Mouse (Mus musculus) ES-E14 (cell line): Measurements from ENCODE around the gene Gpr3. TPM values are rescaled to one million over a fixed set of nuclear protein-coding genes. Genes with fewer than 3 reads are reported as not detected.

Experiments
- DNase-seq: peaks from one replicate; pipeline ENCODE4 v3.0.0-alpha.2; 2013; ENCODE audit warnings: low read depth, low spot score
- H3K27ac ChIP-seq: 2 replicates; pipeline ENCODE4 v1.5.1; 2012; ENCODE audit warnings: low read depth, mild to moderate bottlenecking, low read length, moderate library complexity, mixed read lengths; ENCODE audit not compliant: poor library complexity, insufficient read depth, severe bottlenecking
- H3K36me3 ChIP-seq: 2 replicates; pipeline ENCODE4 v1.6.1; 2012; ENCODE audit warnings: mild to moderate bottlenecking, low read length, moderate library complexity, mixed read lengths; ENCODE audit not compliant: control insufficient read depth, poor library complexity, insufficient read depth, severe bottlenecking
- H3K4me1 ChIP-seq, 2 experiments: fragments of 150-350 bp in 1 of 2; sonication (generic) in 1 of 2; 2 replicates each; pipeline ENCODE4 v1.6.1; 2012; ENCODE audit warnings: low read length in 2 of 2, mild to moderate bottlenecking in 1 of 2, mixed read lengths in 1 of 2; ENCODE audit not compliant: control insufficient read depth in 2 of 2, insufficient read depth in 2 of 2, poor library complexity in 1 of 2
- H3K4me3 ChIP-seq, 2 experiments: fragments of 150-350 bp in 1 of 2; sonication (generic) in 1 of 2; 2 replicates each; pipeline ENCODE4 v1.5.1; 2012; ENCODE audit warnings: low read length in 2 of 2, low read depth in 1 of 2, mild to moderate bottlenecking in 1 of 2, mixed read lengths in 1 of 2; ENCODE audit not compliant: insufficient read depth in 1 of 2, poor library complexity in 1 of 2, severe bottlenecking in 1 of 2
- H3K9ac ChIP-seq: 2 replicates; pipeline ENCODE4 v1.6.1; 2012; ENCODE audit warnings: low read depth, mild to moderate bottlenecking, low read length, mixed read lengths; ENCODE audit not compliant: poor library complexity, insufficient read depth, severe bottlenecking
- H3K9me3 ChIP-seq: fragments of 150-350 bp; sonication (generic); 2 replicates; pipeline ENCODE4 v1.6.1; 2012; ENCODE audit warnings: low read depth, mild to moderate bottlenecking, low read length; ENCODE audit not compliant: control insufficient read depth, insufficient read depth
- CHD2 ChIP-seq: IDR thresholded peaks from 2 replicates; pipeline ENCODE4 v1.6.1; 2014; ENCODE audit warnings: mild to moderate bottlenecking, low read depth, low read length, inconsistent platforms
- HCFC1 ChIP-seq: IDR thresholded peaks from 2 replicates; pipeline ENCODE4 v1.6.1; 2012; ENCODE audit warnings: low read length, inconsistent platforms, borderline replicate concordance; ENCODE audit not compliant: insufficient read depth
- MAFK ChIP-seq: IDR thresholded peaks from 2 replicates; pipeline ENCODE4 v1.6.1; 2014; ENCODE audit warnings: mild to moderate bottlenecking, low read depth, low read length, inconsistent platforms; ENCODE audit not compliant: insufficient read depth
- ZC3H11A ChIP-seq: IDR thresholded peaks from 2 replicates; pipeline ENCODE4 v1.6.1; 2012; ENCODE audit warnings: low read depth, mild to moderate bottlenecking, inconsistent platforms, low read length, borderline replicate concordance
- ZNF384 ChIP-seq: IDR thresholded peaks from 2 replicates; pipeline ENCODE4 v1.6.1; 2012; ENCODE audit warnings: low read depth, low read length, inconsistent platforms
- in situ Hi-C, 2 experiments: fragments of 600-800 bp; cut with MboI; formaldehyde crosslinking; loops; one replicate each; pipeline ENCODE4 v1.15.1; 2025; ENCODE audit warnings: low sequenced_read_pairs in 2 of 2, inconsistent platforms in 1 of 2; ENCODE audit not compliant: unreplicated experiment in 2 of 2
- total RNA-seq: library from RNA; depleted of rRNA; stranded (reverse); fragments of 300-350 nt; gene quantifications from 2 replicates; pipeline ENCODE4 v1.2.3, GENCODE M21; 2012

The Gpr3 gene
- total RNA-seq, 1 experiment, result 0.85 TPM

DNA sequence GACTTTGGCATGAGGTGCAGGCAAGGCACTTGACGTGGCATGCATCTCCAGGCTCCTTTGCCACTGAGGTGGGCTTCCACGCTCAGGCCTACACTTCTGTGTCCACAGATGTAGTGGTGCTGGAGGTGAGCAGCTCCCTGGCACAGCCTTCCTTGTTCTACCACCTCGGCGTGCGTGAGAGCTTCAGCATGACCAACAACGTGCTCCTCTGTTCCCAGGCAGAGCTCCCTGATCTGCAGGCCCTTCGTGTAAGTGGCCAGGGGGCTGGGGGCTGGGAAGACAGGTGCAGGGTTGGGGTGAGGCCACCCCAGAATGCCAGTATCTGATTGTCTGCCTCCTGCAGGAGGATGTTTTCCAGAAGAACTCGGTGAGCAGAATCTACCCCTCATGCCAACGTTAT lies 30.4 kb upstream of the Gpr3 start:
- no peak for TF ChIP-seq CHD2
- no peak for TF ChIP-seq ZC3H11A
- TF ChIP-seq MAFK, result no peak
- TF ChIP-seq ZNF384, result no peak
- Histone ChIP-seq H3K9me3 (no peaks in the 10 kb centered on the region), H3K4me3 (no peak overlapping the region), H3K27ac (no peak overlapping the region), H3K9ac (no peak overlapping the region), H3K4me1 (peaks cover 0 to 8% of the 10 kb centered on the region in 2 experiments; a peak in 1 of 4 replicates), H3K36me3 (no peaks in the 10 kb centered on the region)
- in situ Hi-C loops, result no loop called here
- no peak for DNase-seq

- Histone ChIP-seq H3K9me3 (no peaks in the 10 kb centered on the region), H3K9ac (0 out of 2 replicates have a peak overlapping the region, but pooled peaks have one; percentile 41), H3K4me3 (peak overlapping the region; percentile 79 to 85), H3K27ac (no peak overlapping the region), H3K4me1 (peaks cover 0 to 6% of the 10 kb centered on the region in 2 experiments; a peak in 1 of 4 replicates), H3K36me3 (no peaks in the 10 kb centered on the region)
- in situ Hi-C loops, result no loop called here
- no peak for DNase-seq
- TF ChIP-seq ZC3H11A (no peak), HCFC1 (no peak), ZNF384 (no peak), MAFK (no peak), CHD2 (no peak)
These were observed 29.6 kb upstream of the Gpr3 start for GRCm38 (mm10) chr4:133241910-133242309.

DNA sequence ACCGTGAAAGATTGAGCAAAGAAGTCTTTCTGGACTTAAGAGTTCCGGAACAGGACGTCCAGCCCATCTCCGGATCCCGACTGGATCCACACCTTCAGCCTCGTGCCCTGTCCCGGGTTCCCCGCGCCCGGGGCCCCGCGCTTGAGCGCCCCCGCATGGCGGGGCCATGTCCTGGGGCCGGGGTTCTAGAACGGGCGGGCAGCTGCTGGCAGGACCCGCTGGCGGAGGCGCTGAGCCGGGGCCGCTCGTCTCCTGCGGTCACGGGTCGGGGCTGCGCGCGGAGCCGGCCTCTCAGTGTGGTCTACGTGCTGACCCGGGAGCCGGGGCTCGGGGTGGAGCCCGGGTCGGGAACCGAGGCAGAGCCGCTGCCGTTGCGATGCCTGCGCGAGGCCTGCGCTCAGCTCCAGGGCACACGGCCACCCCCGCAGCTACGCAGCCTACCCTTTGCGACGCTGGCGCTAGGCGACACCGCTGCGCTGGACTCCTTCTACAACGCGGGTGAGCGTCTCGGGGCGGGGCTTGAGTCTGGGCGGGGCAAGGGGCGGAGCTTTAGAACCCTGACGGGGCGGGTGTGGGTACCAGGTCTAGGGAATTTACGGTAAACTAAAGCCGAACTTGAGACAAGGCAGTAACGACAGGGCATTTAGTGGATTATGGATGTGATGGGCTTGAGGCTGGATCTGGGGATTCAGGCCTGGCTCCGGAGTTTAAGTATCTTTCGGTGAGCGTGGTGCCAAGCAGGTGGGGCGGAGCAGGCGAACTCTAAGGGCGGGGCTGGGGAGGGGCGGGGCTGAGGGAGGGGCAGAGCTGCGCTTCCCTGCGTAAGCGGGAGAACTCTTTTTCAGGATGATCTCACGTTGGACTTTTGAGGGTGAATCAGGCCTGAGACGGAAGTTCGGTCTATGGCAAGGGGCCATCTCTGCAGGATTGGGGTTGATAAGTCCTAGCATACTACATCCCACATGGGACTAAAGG lies 28.9 kb upstream of the Gpr3 start:
- Histone ChIP-seq H3K9me3 (no peaks in the 10 kb centered on the region), H3K27ac (no peak overlapping the region), H3K4me3 (peak overlapping the region; percentile 79 to 85), H3K9ac (peak overlapping the region; percentile 83), H3K36me3 (no peaks in the 10 kb centered on the region), H3K4me1 (peaks cover 0 to 6% of the 10 kb centered on the region in 2 experiments; a peak in 1 of 4 replicates)
- no peak for TF ChIP-seq ZC3H11A
- TF ChIP-seq CHD2, result no peak
- TF ChIP-seq ZNF384, result no peak
- no peak for TF ChIP-seq MAFK
- TF ChIP-seq HCFC1, result 0 out of 2 replicates have a peak, but pooled peaks have one; percentile 46
- in situ Hi-C loops, result no loop called here
- peak; percentile 76 for DNase-seq

GRCm38 (mm10) chr4:133240490-133240921 lies 28.2 kb upstream of the Gpr3 start, which contains the start of gene Map3k6:
Gene Map3k6 (plus strand): TSS chr4:133240818.
- peak within 1 kb of the TSS; percentile 83 for H3K9ac ChIP-seq
- in situ Hi-C loops, result no loop called here
- H3K36me3 ChIP-seq, result no peaks in the 10 kb centered on the region
- peak; percentile 43 for DNase-seq
- H3K9me3 ChIP-seq, result no peaks in the 10 kb centered on the region
- TF ChIP-seq CHD2, result no peak
- no peak for TF ChIP-seq ZNF384
- TF ChIP-seq HCFC1, result no peak
- no peak for TF ChIP-seq MAFK
- no peak for TF ChIP-seq ZC3H11A
- H3K4me1 ChIP-seq, result peaks cover 0 to 6% of the 10 kb centered on the region in 2 experiments; a peak in 1 of 4 replicates
- H3K27ac ChIP-seq, result no peak within 1 kb of the TSS
- H3K4me3 ChIP-seq, result peak within 1 kb of the TSS; percentile 79 to 85
